Mouse (Mus musculus) CH12.LX (cell line): Measurements from ENCODE around the gene Actl6b.

Experiments used
- EP300 ChIP-seq: IDR thresholded peaks from 2 replicates; pipeline ENCODE4 v1.6.1; 2011; ENCODE audit warnings: low read length, improper control_type of control experiment
- USF2 ChIP-seq: conservative IDR thresholded peaks from 2 replicates; pipeline ENCODE4 v1.6.1; 2011; ENCODE audit warnings: low read depth, low read length, improper control_type of control experiment

DNA sequence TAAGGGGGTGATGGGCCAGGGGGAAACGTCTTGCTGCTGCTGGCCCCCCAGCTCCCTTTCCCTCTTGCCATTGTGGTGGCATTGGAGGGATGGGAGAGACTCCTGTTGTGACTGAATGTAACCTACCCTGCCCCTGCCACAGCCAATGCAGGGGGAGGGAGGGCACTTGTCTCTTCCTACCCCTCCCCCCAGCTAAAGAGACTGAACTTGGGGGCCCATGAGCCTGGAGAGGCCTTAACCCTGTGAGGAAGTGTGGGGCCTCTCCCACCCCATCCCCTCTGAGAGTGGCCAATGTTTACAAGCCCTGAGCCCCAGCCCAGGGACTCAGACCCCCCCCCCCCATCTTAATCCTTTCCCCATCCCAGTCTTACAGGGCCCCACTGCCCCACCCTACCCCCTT is 25.9 kb upstream of the Actl6b start:
- no peak for TF ChIP-seq EP300
- no peak for TF ChIP-seq USF2
